Mouse (Mus musculus): Measurements from ENCODE around the gene Golm1.
A peak's percentile ranks its signal among the peaks of the same experiment; 100 is the strongest.
"Not testable (repeated sequence)": the region's sequence is repeated elsewhere in the genome, so short reads cannot be mapped to it uniquely, and the experiment has no call there.

Gene Golm1

GRCm38 (mm10) chr13:59675151-59676011, at the start of gene Golm1:
TSS of gene Golm1 (minus strand) at chr13:59675811.
- DNase-seq, result peak; percentile 77 to 79

GRCm38 (mm10) chr13:59722089-59722488, 46.5 kb upstream of the Golm1 start:
- not testable (repeated sequence) for DNase-seq

- DNase-seq, result no peak
These were observed 43.9 kb upstream of the Golm1 start for GRCm38 (mm10) chr13:59719475-59719874.

- DNase-seq, result not testable (repeated sequence)
These were observed 43.3 kb upstream of the Golm1 start for GRCm38 (mm10) chr13:59718857-59719440.

- no peak for DNase-seq
These were observed 38.1 kb upstream of the Golm1 start for GRCm38 (mm10) chr13:59713710-59714109.

- DNase-seq, result not testable (repeated sequence)
These were observed 36.4 kb upstream of the Golm1 start, which contains the start of gene Spata31d1b for GRCm38 (mm10) chr13:59711984-59712383. TSS of gene Spata31d1b (plus strand) at chr13:59712284.

GRCm38 (mm10) chr13:59710230-59710629, 34.6 kb upstream of the Golm1 start, which contains the start of gene Spata31d1a:
TSS of gene Spata31d1a (minus strand) at chr13:59710330.
- no peak for DNase-seq

- DNase-seq, result no peak
These were observed 29.0 kb upstream of the Golm1 start for GRCm38 (mm10) chr13:59704562-59704961.

- DNase-seq, result no peak
These were observed 27.9 kb upstream of the Golm1 start for GRCm38 (mm10) chr13:59703514-59703913.

- DNase-seq, result not testable (repeated sequence)
These were observed 24.5 kb upstream of the Golm1 start for GRCm38 (mm10) chr13:59700137-59700536.

- DNase-seq, result no peak
These were observed 23.5 kb upstream of the Golm1 start for GRCm38 (mm10) chr13:59699131-59699530.

GRCm38 (mm10) chr13:59695781-59696180, 20.2 kb upstream of the Golm1 start:
- DNase-seq, result no peak

GRCm38 (mm10) chr13:59694008-59694407, 18.4 kb upstream of the Golm1 start, which contains the start of gene 4921517D22Rik:
TSS of gene 4921517D22Rik (minus strand) at chr13:59694108.
- no peak for DNase-seq

GRCm38 (mm10) chr13:59691478-59691877, 15.9 kb upstream of the Golm1 start:
- no peak for DNase-seq

GRCm38 (mm10) chr13:59690576-59690975, 15.0 kb upstream of the Golm1 start:
- DNase-seq, result no peak

GRCm38 (mm10) chr13:59689843-59690242, 14.2 kb upstream of the Golm1 start:
- DNase-seq, result no peak

- no peak for DNase-seq
These were observed 13.7 kb upstream of the Golm1 start for GRCm38 (mm10) chr13:59689313-59689712.

GRCm38 (mm10) chr13:59688338-59688770, 12.7 kb upstream of the Golm1 start:
- peak; percentile 67 to 70 for DNase-seq

- DNase-seq, result no peak
These were observed 9.6 kb upstream of the Golm1 start for GRCm38 (mm10) chr13:59685236-59685635.

GRCm38 (mm10) chr13:59682629-59683028, 7.0 kb upstream of the Golm1 start:
- DNase-seq, result no peak

- no peak for DNase-seq
These were observed 4.3 kb upstream of the Golm1 start for GRCm38 (mm10) chr13:59679908-59680307.

GRCm38 (mm10) chr13:59679306-59679705, 3.7 kb upstream of the Golm1 start:
- no peak for DNase-seq

GRCm38 (mm10) chr13:59676316-59677229, 962 bp upstream of the Golm1 start:
- no peak for DNase-seq

All from cerebellum, postnatal 14 days (tissue).